Mouse (Mus musculus) intestine, embryonic 14.5 days (tissue): Measurements from ENCODE around the gene Fam13c. TPM values are rescaled to one million over a fixed set of nuclear protein-coding genes. Genes with fewer than 3 reads are reported as not detected.

Experiments used
- ATAC-seq: fragments of 200-750 bp; cut with Nextera tagmentation; replicated peaks from 2 replicates; pipeline ENCODE4 v1.8.0; 2017; ENCODE audit warnings: low read depth, moderate number of reproducible peaks, moderate TSS enrichment, moderate library complexity; ENCODE audit not compliant: low FRiP score, low TSS enrichment
- DNase-seq: peaks from one replicate; pipeline ENCODE4 v3.0.0-alpha.2; 2018; ENCODE audit warnings: low spot score
- H3K27ac ChIP-seq: fragments of 300-500 bp; sonication (generic); 2 replicates; pipeline ENCODE4 v1.5.1; 2014; ENCODE audit warnings: low read depth, mild to moderate bottlenecking, control low read depth
- H3K27me3 ChIP-seq: fragments of 300-500 bp; sonication (generic); replicated peaks from 2 replicates; pipeline ENCODE4 v1.6.1; 2014; ENCODE audit warnings: low read length, control low read depth; ENCODE audit not compliant: control insufficient read depth, insufficient read depth
- H3K36me3 ChIP-seq: fragments of 300-500 bp; sonication (generic); 2 replicates; pipeline ENCODE4 v1.6.1; 2014; ENCODE audit warnings: low read length, control low read depth; ENCODE audit not compliant: control insufficient read depth, insufficient read depth
- H3K4me1 ChIP-seq: fragments of 300-500 bp; sonication (generic); replicated peaks from 2 replicates; pipeline ENCODE4 v1.6.1; 2014; ENCODE audit warnings: low read length, control low read depth, mixed read lengths; ENCODE audit not compliant: control insufficient read depth, insufficient read depth
- H3K4me2 ChIP-seq: fragments of 300-500 bp; sonication (generic); 2 replicates; pipeline ENCODE4 v1.6.1; 2014; ENCODE audit warnings: low read length
- H3K4me3 ChIP-seq: fragments of 300-500 bp; sonication (generic); 2 replicates; pipeline ENCODE4 v1.5.1; 2014; ENCODE audit warnings: low read depth, low read length, control low read depth, mixed read lengths
- H3K9ac ChIP-seq: fragments of 300-500 bp; sonication (generic); 2 replicates; pipeline ENCODE4 v1.6.1; 2014; ENCODE audit warnings: mild to moderate bottlenecking, low read length
- H3K9me3 ChIP-seq: fragments of 300-500 bp; sonication (generic); 2 replicates; pipeline ENCODE4 v1.6.1; 2016; ENCODE audit warnings: low read length, control low read depth; ENCODE audit not compliant: control insufficient read depth
- WGBS: fragments of 180-500 bp; shearing (Covaris S2); extraction: QIAGEN DNeasy Blood & Tissue Kit; methylation state at CpG from one replicate; pipeline ENCODE4 v1.1.7; 2014; 5-methylcytosine and 5-hydroxymethylcytosine counted together
- polyA plus RNA-seq: library from polyadenylated mRNA; unstranded; fragments of >200 nt; fragmentation: Nextera tagmentation; extraction: Ambion mirVana; gene quantifications from 2 replicates; pipeline ENCODE4 v1.2.1, GENCODE M21; 2014

Fam13c gene
- polyA plus RNA-seq, 1 experiment from 2014 or later: 9.7 TPM

DNA sequence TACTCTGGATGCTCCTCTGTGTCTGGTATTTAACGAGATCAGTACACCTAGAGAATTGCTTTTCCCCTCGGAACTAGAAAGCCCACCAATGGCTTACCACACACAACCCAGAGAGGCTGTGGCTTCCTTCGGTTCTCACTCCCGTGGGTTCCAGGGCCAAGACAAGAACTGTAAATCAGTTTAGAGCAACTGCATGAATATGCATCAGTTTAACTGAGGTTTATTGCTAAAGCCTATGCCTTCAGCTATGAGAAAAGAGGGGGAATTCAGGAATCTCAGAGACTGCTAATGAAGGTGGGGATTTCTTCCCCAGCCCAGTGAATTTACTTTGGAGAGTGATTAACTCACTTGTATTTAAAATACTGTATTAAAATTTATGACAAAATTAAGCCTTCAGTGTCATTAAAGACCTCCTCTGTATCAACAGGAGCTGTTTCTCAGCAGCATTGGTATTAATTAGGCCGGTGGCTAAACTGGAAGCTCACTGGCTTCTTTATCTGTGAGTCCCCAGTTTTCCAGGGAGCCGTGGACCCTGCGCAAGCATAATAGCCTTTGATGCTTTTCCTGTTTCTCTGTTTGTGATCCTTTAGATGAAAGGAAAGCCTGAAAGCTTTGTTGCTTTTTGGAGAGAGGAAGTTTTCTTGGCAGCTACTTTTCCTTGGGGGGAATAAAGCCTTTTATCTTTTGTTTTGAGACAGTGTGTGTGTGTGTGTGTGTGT, 44.4 kb downstream of the Fam13c start:
- H3K36me3 ChIP-seq: no peaks in the 10 kb centered on the region
- ATAC-seq (no peak), DNase-seq (no peak)
- H3K4me2 ChIP-seq: no peak overlapping the region
- H3K9ac ChIP-seq: no peak overlapping the region
- H3K4me3 ChIP-seq: no peak overlapping the region
- WGBS: 49% methylated on average over 7 of the region's 7 CpGs
- no peaks in the 10 kb centered on the region for H3K27me3 ChIP-seq
- H3K4me1 ChIP-seq: no peaks in the 10 kb centered on the region
- no peak overlapping the region for H3K27ac ChIP-seq
- no peaks in the 10 kb centered on the region for H3K9me3 ChIP-seq

DNA sequence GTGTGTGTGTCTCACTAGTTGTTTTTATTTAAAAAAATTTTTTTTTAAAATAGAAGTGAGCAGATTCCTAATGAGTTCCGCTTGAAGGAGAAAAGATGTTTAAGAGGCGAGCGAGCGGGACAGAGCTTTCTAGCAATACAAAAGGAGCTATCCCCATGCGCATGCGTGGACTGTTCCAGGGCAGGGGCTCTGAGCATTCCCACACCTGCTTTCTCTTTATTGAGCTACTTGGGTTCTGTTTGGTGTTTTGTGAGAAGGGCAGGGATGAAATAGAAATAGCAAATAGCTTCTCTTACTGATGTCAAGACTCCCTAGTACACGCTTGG, 45.0 kb downstream of the Fam13c start:
- no peaks in the 10 kb centered on the region for H3K4me1 ChIP-seq
- DNase-seq (no peak), ATAC-seq (no peak)
- no peak overlapping the region for H3K4me2 ChIP-seq
- no peak overlapping the region for H3K4me3 ChIP-seq
- no peak overlapping the region for H3K27ac ChIP-seq
- H3K36me3 ChIP-seq: no peaks in the 10 kb centered on the region
- H3K9me3 ChIP-seq: no peaks in the 10 kb centered on the region
- WGBS: 73% methylated on average over 7 of the region's 7 CpGs
- H3K27me3 ChIP-seq: no peaks in the 10 kb centered on the region
- H3K9ac ChIP-seq: no peak overlapping the region

DNA sequence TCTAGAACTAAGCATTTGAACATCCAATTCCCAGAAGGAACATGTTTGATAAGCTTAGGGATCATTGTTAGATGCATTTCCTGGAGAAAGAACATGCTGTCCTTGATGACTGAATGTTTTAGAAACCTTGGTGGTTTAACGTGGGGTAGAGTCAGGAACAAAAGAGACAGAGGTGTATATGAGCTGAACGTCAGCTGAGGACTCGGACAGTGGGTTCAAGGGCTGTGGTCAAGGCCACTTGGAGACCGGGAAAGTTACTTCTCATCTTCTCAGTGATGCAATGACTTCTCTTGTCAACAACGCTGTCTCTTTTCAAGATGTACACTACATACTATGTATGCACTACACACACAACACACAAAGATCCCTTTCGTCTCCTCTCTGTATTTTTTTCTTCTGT, 46.4 kb downstream of the Fam13c start:
- Histone ChIP-seq H3K27me3 (no peaks in the 10 kb centered on the region), H3K4me3 (no peak overlapping the region), H3K4me2 (no peak overlapping the region), H3K9me3 (no peaks in the 10 kb centered on the region), H3K9ac (no peak overlapping the region), H3K27ac (no peak overlapping the region), H3K4me1 (no peaks in the 10 kb centered on the region), H3K36me3 (no peaks in the 10 kb centered on the region)
- ATAC-seq (no peak), DNase-seq (no peak)
- 89% methylated on average over 6 of the region's 6 CpGs for WGBS

DNA sequence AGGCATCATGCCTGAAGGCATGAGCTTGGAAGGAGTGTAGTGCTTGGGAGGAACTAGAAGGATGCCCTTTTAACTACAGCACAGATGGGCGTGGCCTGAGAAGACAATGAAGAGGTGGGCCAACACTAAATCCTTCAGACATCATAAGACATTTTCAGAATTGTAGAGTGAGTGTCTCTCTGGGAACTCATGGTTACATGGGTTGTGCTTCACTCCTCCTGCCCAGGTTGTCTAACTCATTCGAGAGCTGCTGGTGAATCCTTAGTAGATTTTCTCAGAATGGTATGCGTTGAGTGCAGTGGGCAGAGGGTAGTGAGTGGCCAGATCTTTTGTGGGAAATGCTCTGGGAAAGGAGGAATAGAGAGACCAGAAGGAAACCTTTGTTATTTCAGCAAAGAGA, 53.6 kb downstream of the Fam13c start:
- H3K27ac ChIP-seq: no peak overlapping the region
- no peak overlapping the region for H3K4me2 ChIP-seq
- no peak for DNase-seq
- WGBS: 88% methylated on average over 3 of the region's 3 CpGs
- H3K9ac ChIP-seq: no peak overlapping the region
- no peak overlapping the region for H3K4me3 ChIP-seq
- H3K9me3 ChIP-seq: no peaks in the 10 kb centered on the region
- no peak for ATAC-seq
- H3K27me3 ChIP-seq: no peaks in the 10 kb centered on the region
- no peaks in the 10 kb centered on the region for H3K36me3 ChIP-seq
- H3K4me1 ChIP-seq: no peaks in the 10 kb centered on the region; the same call in 1 of the 2 replicates

DNA sequence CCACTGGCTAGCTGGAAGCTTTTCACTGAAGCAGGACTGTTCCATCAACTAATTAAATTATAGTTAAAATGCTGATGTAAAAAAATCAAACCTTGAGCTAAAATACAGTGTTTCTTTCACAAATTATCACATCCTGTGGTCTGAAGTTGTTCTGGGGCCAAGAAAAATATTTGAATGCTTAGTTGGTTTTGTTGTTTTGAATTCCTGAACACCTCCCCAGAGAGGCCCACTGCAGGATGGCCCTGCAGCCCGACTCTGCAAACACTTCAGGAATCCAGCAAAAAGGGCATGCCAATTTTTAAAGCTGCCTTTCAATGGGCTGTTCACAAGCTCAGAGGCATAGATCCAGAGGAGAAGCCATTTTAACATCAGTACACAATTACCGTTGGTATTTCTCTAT, 54.2 kb downstream of the Fam13c start:
- H3K9ac ChIP-seq: no peak overlapping the region
- no peaks in the 10 kb centered on the region for H3K9me3 ChIP-seq
- no peaks in the 10 kb centered on the region for H3K27me3 ChIP-seq
- H3K36me3 ChIP-seq: no peaks in the 10 kb centered on the region
- H3K4me2 ChIP-seq: no peak overlapping the region
- WGBS: 61% methylated on average over 2 of the region's 2 CpGs
- H3K4me3 ChIP-seq: no peak overlapping the region
- DNase-seq (no peak), ATAC-seq (no peak)
- H3K27ac ChIP-seq: no peak overlapping the region
- no peaks in the 10 kb centered on the region; the same call in 1 of the 2 replicates for H3K4me1 ChIP-seq

DNA sequence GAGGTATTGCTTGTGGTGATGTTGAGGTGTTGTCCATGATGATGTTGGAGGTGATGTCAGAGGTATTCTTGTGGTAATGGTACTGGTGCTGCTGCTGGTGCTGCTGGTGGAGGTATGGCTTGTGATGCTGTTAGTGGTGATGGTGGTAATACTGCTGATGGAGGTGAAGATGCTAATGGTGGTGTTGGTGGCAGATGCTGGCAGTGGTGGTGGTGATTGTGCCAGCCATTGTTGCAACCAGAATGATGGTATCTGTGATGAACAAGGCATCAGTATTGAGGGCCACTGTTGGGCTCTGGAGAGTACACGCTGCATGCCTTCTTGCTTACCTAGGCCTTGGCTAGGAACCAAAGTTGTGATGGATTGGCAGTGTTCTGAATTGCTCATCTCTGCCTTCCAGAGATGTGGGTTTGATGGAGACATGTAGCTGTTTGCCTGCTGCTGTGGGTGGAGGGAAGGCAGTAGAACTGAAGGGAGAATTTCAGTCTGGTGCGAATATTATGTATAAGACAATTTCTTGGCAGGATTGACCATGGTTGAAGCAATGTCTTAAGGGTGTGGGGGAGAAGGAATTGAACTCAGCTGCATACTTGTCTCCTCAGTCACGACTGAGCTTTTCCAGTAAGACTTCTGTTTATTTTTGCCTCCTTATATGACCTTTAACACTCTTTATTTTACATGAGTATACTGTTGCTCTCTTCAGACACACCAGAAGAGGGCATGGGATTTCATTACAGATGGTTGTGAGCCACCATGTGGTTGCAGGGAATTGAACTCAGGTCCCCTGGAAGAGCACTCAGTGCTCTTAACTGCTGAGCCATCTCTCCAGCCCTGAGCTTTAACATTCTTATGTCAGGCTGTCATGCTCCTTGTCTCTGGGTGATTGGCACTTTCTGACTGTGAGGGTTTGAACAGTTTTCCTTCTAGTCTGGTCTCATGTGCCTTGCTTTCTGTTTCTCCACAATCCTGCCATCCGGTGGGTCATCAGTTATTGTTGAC, 55.1 kb downstream of the Fam13c start:
- Histone ChIP-seq H3K4me3 (no peak overlapping the region), H3K36me3 (no peaks in the 10 kb centered on the region)
- DNase-seq: no peak

DNA sequence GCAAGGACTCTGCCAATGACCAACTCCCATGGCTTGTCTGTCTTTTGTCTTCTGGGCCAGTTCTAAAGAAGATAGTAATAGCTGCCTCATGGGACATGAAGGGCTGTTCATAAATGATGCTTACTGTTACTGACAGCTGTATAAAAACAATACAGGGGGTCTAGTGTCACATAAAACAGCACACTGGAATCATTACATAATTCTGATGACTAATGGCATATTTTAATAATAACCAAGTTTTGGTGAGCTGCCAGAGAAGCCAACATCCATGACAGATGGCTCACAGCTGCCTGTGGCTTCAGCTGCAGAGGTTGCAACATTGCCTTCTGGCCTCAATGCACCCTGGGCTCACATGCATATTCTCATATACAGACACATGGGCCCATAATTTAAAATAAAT, 56.7 kb downstream of the Fam13c start:
- H3K9ac ChIP-seq: no peak overlapping the region

More for the DNA sequence above, 55.1 kb downstream of the Fam13c start:
- H3K9ac ChIP-seq: no peak overlapping the region
- no peaks in the 10 kb centered on the region; the same call in 1 of the 2 replicates for H3K4me1 ChIP-seq
- H3K9me3 ChIP-seq: no peaks in the 10 kb centered on the region
- H3K4me2 ChIP-seq: no peak overlapping the region
- ATAC-seq: no peak
- no peaks in the 10 kb centered on the region for H3K27me3 ChIP-seq
- 66% methylated on average over 4 of the region's 4 CpGs for WGBS
- no peak overlapping the region for H3K27ac ChIP-seq

DNA sequence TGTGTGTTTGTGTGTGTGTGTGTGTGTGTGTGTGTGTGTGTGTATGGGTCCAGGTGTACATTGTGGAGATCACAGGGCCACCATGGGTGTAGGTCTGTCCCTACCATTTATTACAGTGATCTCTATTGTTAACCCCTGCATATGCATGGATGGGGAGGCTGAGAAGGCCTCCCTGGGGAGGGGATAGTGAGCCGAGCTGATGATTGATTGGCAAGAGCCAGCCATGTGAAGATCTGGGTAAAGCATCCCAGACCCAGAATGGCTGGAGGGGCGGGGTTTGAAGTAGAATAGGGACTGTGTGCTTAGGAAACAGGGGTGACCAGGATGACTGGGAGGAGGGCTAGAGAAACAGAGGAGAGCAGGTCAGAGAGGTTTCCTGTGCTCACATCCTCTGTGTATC, 58.0 kb downstream of the Fam13c start:
- H3K27ac ChIP-seq: no peak overlapping the region
- H3K9me3 ChIP-seq: 0 out of 2 replicates have a peak, but pooled peaks cover 3% of the 10 kb centered on the region
- 56% methylated on average over 2 of the region's 2 CpGs for WGBS
- H3K36me3 ChIP-seq: no peaks in the 10 kb centered on the region
- no peak overlapping the region for H3K4me2 ChIP-seq
- H3K4me3 ChIP-seq: no peak overlapping the region
- no peak for DNase-seq
- H3K4me1 ChIP-seq: no peaks in the 10 kb centered on the region; the same call in 1 of the 2 replicates
- no peak for ATAC-seq
- H3K9ac ChIP-seq: no peak overlapping the region
- H3K27me3 ChIP-seq: no peaks in the 10 kb centered on the region

More for the DNA sequence above, 56.7 kb downstream of the Fam13c start:
- H3K27me3 ChIP-seq: no peaks in the 10 kb centered on the region
- no peak overlapping the region for H3K4me2 ChIP-seq
- H3K27ac ChIP-seq: no peak overlapping the region
- no peak for DNase-seq
- no peak overlapping the region for H3K4me3 ChIP-seq
- no peaks in the 10 kb centered on the region; the same call in 1 of the 2 replicates for H3K4me1 ChIP-seq
- no peaks in the 10 kb centered on the region for H3K36me3 ChIP-seq
- 0 out of 2 replicates have a peak, but pooled peaks cover 1% of the 10 kb centered on the region for H3K9me3 ChIP-seq
- no peak for ATAC-seq
